Mouse (Mus musculus): ENCODE results near the gene Spty2d1.

- no peak for TF ChIP-seq POLR2A (IDR thresholded peaks at IDR 0.05; ENCODE audit: borderline replicate concordance, low read depth, low read length)
- no peak for TF ChIP-seq CTCF (IDR thresholded peaks at IDR 0.05; ENCODE audit: low read depth, low read length)
Observed at GRCm38 (mm10) chr7:46985718-46986505, 22.3 kb downstream of the Spty2d1 start.
